8 mouse cellular contexts compared by ENCODE assay signal in genomic region chr3:144689236-144689635, GRCm38 (mm10). TPM values are rescaled to one million over a fixed set of nuclear protein-coding genes. Genes with fewer than 3 reads are reported as not detected.
A peak's percentile ranks its signal among the peaks of the same experiment; 100 is the strongest.
DNase-seq lines count a peak whose midpoint lies in the region; ATAC-seq and TF ChIP-seq lines count a peak whose summit lies in the region.

No protein-coding gene starts in this region.

- DNase-seq in cerebellum, postnatal 10 days = peak; percentile 35 to 44
- DNase-seq in cerebellum, adult 11-12 months = no peak
- DNase-seq in MN1 (ENCODE audit: low spot score) = peak; percentile 31
- DNase-seq in kidney, postnatal 36 days = peak; percentile 21 to 55
- peak; percentile 76 for DNase-seq in mesoderm, embryonic 11.5 days (ENCODE audit: low read depth, low spot score)
- DNase-seq in B cell, adult 2 months = no peak
- DNase-seq in left cerebral cortex, adult 2 months (ENCODE audit: extremely low spot score in 1 of 2, low spot score in 2 of 2) = no peak

- no peak overlapping the region for H3K4me3 ChIP-seq in left cerebral cortex, adult 2 months

- H3K27ac ChIP-seq in left cerebral cortex, adult 2 months = no peak overlapping the region

- ATAC-seq in erythroid progenitor cell, adult 5-6 weeks (replicated peaks; ENCODE audit: low FRiP score, poor library complexity, severe bottlenecking) = peak; percentile 91

- intact Hi-C loops in left cerebral cortex, adult 2 months (cut with DNase I) = loop anchor here (5.0 kb wide), 1 partner anchor 237 kb away; no protein-coding TSS in a partner anchor

- no peak for TF ChIP-seq CTCF in left cerebral cortex, adult 2 months (IDR thresholded peaks at IDR 0.05)

RNA-seq across cellular contexts. Expression of gene Sh3glb1, which starts 30.9 kb away (rescaled TPM):
- 181 and 202 TPM in 2 replicates for total RNA-seq in erythroid progenitor cell, adult 5-6 weeks (2015; ENCODE audit: low replicate concordance)
- total RNA-seq in erythroid progenitor cell, adult 5-6 weeks (2017; ENCODE audit: low replicate concordance) = 166 and 182 TPM in 2 replicates
- total RNA-seq in left cerebral cortex, adult 2 months (2021) = 10 to 100 TPM; 53.4 to 59.9 TPM

Comparison
In these comparisons a context has a peak if more than half of its experiments do, and no peak if none do; other contexts are left out.
1. DNase-seq: peak in cerebellum, postnatal 10 days (2 of 2), MN1 (single experiment), kidney, postnatal 36 days (2 of 2) and mesoderm, embryonic 11.5 days (single experiment); none in cerebellum, adult 11-12 months (single experiment), B cell, adult 2 months (0 of 2) and left cerebral cortex, adult 2 months (0 of 2).